ENCODE assay signal across 17 mouse cellular contexts in genomic region chr4:126311566-126312200, GRCm38 (mm10). TPM values are rescaled to one million over a fixed set of nuclear protein-coding genes. Genes with fewer than 3 reads are reported as not detected.
"Had no signal": no experiment of that assay in that cellular context is flagged by ENCODE, and none has a peak within 500 bp of the region (broad histone marks: within the 10 kb centered on the region; RNA-seq: fewer than 3 reads in every experiment).

No protein-coding gene starts in this region.

- H3K4me2 ChIP-seq: liver, embryonic 12.5 days; lung, embryonic 14.5 days; neural tube, embryonic 12.5 days had no signal

- DNase-seq: kidney, adult 8-10 months; layer of hippocampus, adult 9-11 months; lung, embryonic 14.5 days; lung, postnatal 10 days; lung, postnatal 4 days; midbrain, embryonic 14.5 days; retina, postnatal 1 day; right cerebral cortex, postnatal 4 days; spleen, adult 18-20 months; thymus, adult 18-20 months; thymus, postnatal 25 days had no signal

- H3K4me1 ChIP-seq: liver, embryonic 12.5 days; neural tube, embryonic 12.5 days had no signal

- H3K27me3 ChIP-seq: neural tube, embryonic 12.5 days had no signal

- H3K27ac ChIP-seq: liver, embryonic 12.5 days; neural tube, embryonic 12.5 days had no signal

- ATAC-seq: liver, embryonic 12.5 days had no signal

- H3K9me3 ChIP-seq: liver, embryonic 12.5 days; midbrain, embryonic 10.5 days; neural tube, embryonic 12.5 days had no signal

- H3K9ac ChIP-seq: liver, embryonic 12.5 days; lung, embryonic 14.5 days; neural tube, embryonic 12.5 days had no signal

- H3K4me3 ChIP-seq: liver, embryonic 12.5 days; midbrain, embryonic 10.5 days; myocyte; neural tube, embryonic 12.5 days had no signal

RNA-seq across cellular contexts. Expression of gene Tekt2, which starts 13.8 kb away (rescaled TPM):
- total RNA-seq: neutrophil, adult 5-6 weeks had no signal

RNA-seq across cellular contexts. Expression of gene Col8a2, which starts 25.1 kb away (rescaled TPM):
- total RNA-seq: megakaryocyte, adult 5-6 weeks; neutrophil, adult 5-6 weeks had no signal
